Mouse (Mus musculus) C2C12 (cell line): ENCODE measurements at regions not wholly inside any gene's neighbourhood (a gene's known extent, or its start where the extent isn't known, plus 50 kb on each side); places are given as distances from the start of the nearest gene placed in this dataset.

Source experiments
- CEBPB ChIP-seq: IDR thresholded peaks from one replicate; pipeline ENCODE4 v1.6.1; 2011; ENCODE audit warnings: low read depth, mild to moderate bottlenecking, control low read depth, moderate library complexity
- CTCF ChIP-seq: IDR thresholded peaks from one replicate; pipeline ENCODE4 v1.5.1; 2011; ENCODE audit not compliant: control insufficient read depth, insufficient read depth, insufficient read length
- FOSL1 ChIP-seq: IDR thresholded peaks from one replicate; pipeline ENCODE4 v1.8.0; 2011; ENCODE audit warnings: mild to moderate bottlenecking, low read length; ENCODE audit not compliant: poor library complexity, insufficient read depth, severe bottlenecking
- MAX ChIP-seq: IDR thresholded peaks from one replicate; pipeline ENCODE4 v1.6.1; 2011; ENCODE audit warnings: mild to moderate bottlenecking, control low read depth
- MYOD1 ChIP-seq: IDR thresholded peaks from one replicate; pipeline ENCODE4 v1.6.1; 2011; ENCODE audit warnings: low read depth; ENCODE audit not compliant: control insufficient read depth, insufficient read length
- MYOG ChIP-seq: IDR thresholded peaks from one replicate; pipeline ENCODE4 v1.6.1; 2011; ENCODE audit not compliant: control insufficient read depth, insufficient read length; ENCODE audit errors: extremely low read depth
- USF1 ChIP-seq: IDR thresholded peaks from one replicate; pipeline ENCODE4 v1.6.1; 2011; ENCODE audit warnings: low read depth, mild to moderate bottlenecking, control low read depth, moderate library complexity

GRCm38 (mm10) chr1:61055176-61055575 lies 77.4 kb downstream of the Icos start:
- TF ChIP-seq USF1 (no peak), CTCF (peak; percentile 9), MAX (no peak), CEBPB (no peak), MYOG (no peak), MYOD1 (no peak), FOSL1 (no peak)
